Mouse (Mus musculus) lung, postnatal 0 days (tissue): ENCODE data around the gene Klc3. TPM values are rescaled to one million over a fixed set of nuclear protein-coding genes. Genes with fewer than 3 reads are reported as not detected.

ENCODE experiments used
- ATAC-seq: fragments of 200-750 bp; cut with Nextera tagmentation; 2 replicates; pipeline ENCODE4 v1.8.0; 2017; ENCODE audit warnings: moderate library complexity
- DNase-seq: peaks from one replicate; pipeline ENCODE4 v3.0.0-alpha.2; 2016; ENCODE audit warnings: low spot score
- H3K27ac ChIP-seq: fragments of 300-500 bp; sonication (generic); 2 replicates; pipeline ENCODE4 v1.5.1; 2014; ENCODE audit warnings: antibody characterized with exemption, mild to moderate bottlenecking, low read length, mixed read lengths
- H3K27me3 ChIP-seq: fragments of 300-500 bp; sonication (generic); replicated peaks from 2 replicates; pipeline ENCODE4 v1.6.1; 2014; ENCODE audit warnings: low read length, mixed read lengths; ENCODE audit not compliant: insufficient read depth
- H3K36me3 ChIP-seq: fragments of 300-500 bp; sonication (generic); 2 replicates; pipeline ENCODE4 v1.6.1; 2014; ENCODE audit warnings: low read length, mixed read lengths; ENCODE audit not compliant: insufficient read depth
- H3K4me1 ChIP-seq: fragments of 300-500 bp; sonication (generic); 2 replicates; pipeline ENCODE4 v1.6.1; 2014; ENCODE audit warnings: antibody characterized with exemption, low read depth, low read length, mixed read lengths; ENCODE audit not compliant: insufficient read depth
- H3K4me2 ChIP-seq: fragments of 300-500 bp; sonication (generic); replicated peaks from 2 replicates; pipeline ENCODE4 v1.6.1; 2014; ENCODE audit warnings: low read depth, mild to moderate bottlenecking, low read length, moderate library complexity, mixed read lengths
- H3K4me3 ChIP-seq: fragments of 300-500 bp; sonication (generic); 2 replicates; pipeline ENCODE4 v1.5.1; 2014; ENCODE audit warnings: low read depth, low read length
- H3K9ac ChIP-seq: fragments of 300-500 bp; sonication (generic); replicated peaks from 2 replicates; pipeline ENCODE4 v1.6.1; 2014; ENCODE audit warnings: low read depth, mild to moderate bottlenecking
- H3K9me3 ChIP-seq: fragments of 300-500 bp; sonication (generic); 2 replicates; pipeline ENCODE4 v1.6.1; 2016; ENCODE audit warnings: low read length, mixed read lengths
- CTCF ChIP-seq: IDR thresholded peaks from 2 replicates; pipeline ENCODE4 v1.5.1; 2016; ENCODE audit warnings: antibody characterized with exemption, mild to moderate bottlenecking
- EP300 ChIP-seq: IDR thresholded peaks from 2 replicates; pipeline ENCODE4 v1.6.1; 2016; ENCODE audit warnings: antibody characterized with exemption, mild to moderate bottlenecking, control low read depth
- WGBS: fragments of 180-500 bp; shearing (Covaris S2); extraction: QIAGEN DNeasy Blood & Tissue Kit; methylation state at CpG from one replicate; pipeline ENCODE4 v1.1.7; 2014; 5-methylcytosine and 5-hydroxymethylcytosine counted together
- polyA plus RNA-seq: library from polyadenylated mRNA; unstranded; fragments of >200 nt; fragmentation: Nextera tagmentation; extraction: Ambion mirVana; gene quantifications from 2 replicates; pipeline ENCODE4 v1.2.1, GENCODE M21; 2015

Klc3 gene
- polyA plus RNA-seq, 1 experiment from 2014 or later = 28.1 TPM

GRCm38 (mm10) chr7:19369823-19370425 is 34.0 kb downstream of the Klc3 start:
- Histone ChIP-seq H3K27ac (no peak overlapping the region), H3K4me2 (peak overlapping the region; percentile 61), H3K9ac (no peak overlapping the region; the same call in 1 of the 2 replicates), H3K4me3 (peak overlapping the region; percentile 24), H3K4me1 (peaks cover 4% of the 10 kb centered on the region; the same call in 1 of the 2 replicates), H3K36me3 (no peaks in the 10 kb centered on the region), H3K9me3 (no peaks in the 10 kb centered on the region), H3K27me3 (no peaks in the 10 kb centered on the region)
- 12% methylated on average over 44 of the region's 46 CpGs for WGBS
- ATAC-seq (peak; percentile 64), DNase-seq (peak; percentile 46)
- TF ChIP-seq EP300 (no peak), CTCF (peak; percentile 86)

DNA sequence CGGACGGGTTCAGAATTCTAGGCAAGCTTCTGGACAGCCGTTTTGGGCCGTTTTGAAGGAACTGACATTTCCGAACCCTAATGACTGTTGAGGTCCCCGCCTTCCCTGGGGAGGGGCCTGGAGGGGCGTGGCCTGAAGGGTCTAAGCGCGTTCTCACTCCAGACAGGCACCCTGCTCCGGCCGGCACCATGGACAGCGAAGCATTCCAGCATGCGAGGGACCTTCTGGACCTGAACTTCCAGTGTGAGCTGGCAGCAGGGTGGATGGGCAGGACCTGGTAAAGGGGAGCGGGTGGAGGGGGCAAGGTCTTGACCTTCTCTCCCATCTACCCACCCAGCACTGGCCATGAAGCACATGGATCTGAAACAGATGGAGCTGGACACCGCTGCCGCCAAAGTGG is 35.5 kb downstream of the Klc3 start:
- Histone ChIP-seq H3K9ac (no peak overlapping the region), H3K27me3 (no peaks in the 10 kb centered on the region), H3K4me3 (no peak overlapping the region), H3K9me3 (no peaks in the 10 kb centered on the region), H3K4me1 (peaks cover 4% of the 10 kb centered on the region; the same call in 1 of the 2 replicates), H3K4me2 (no peak overlapping the region), H3K27ac (no peak overlapping the region), H3K36me3 (no peaks in the 10 kb centered on the region)
- TF ChIP-seq EP300 = no peak
- no peak for TF ChIP-seq CTCF
- peak; percentile 50 for DNase-seq
- ATAC-seq = peak; percentile 48; the same call in 1 of the 2 replicates
- WGBS = 18% methylated on average over 16 of the region's 16 CpGs

DNA sequence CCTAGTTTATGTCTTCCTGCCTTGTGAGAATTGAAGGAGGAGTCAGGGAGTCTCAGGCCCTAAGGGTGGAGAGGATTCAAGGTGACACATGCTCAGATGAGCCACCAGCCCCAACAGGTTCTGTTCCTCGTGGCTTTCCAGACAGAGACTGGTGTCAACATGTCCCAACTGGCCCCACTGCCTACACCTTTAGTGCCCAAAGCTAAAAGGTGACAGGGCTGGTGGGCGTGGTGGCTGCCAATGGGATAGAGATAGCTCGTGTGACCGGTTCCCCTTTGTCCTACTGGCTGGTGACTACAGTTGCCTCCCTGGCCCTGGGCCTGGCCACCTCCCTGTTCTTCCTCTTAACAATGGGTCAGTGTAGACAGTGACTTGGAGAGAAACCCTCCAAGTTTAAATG is 38.5 kb downstream of the Klc3 start:
- Histone ChIP-seq H3K4me3 (no peak overlapping the region), H3K27me3 (no peaks in the 10 kb centered on the region), H3K9me3 (no peaks in the 10 kb centered on the region), H3K4me1 (peaks cover 4% of the 10 kb centered on the region; the same call in 1 of the 2 replicates), H3K36me3 (no peaks in the 10 kb centered on the region), H3K9ac (no peak overlapping the region), H3K4me2 (no peak overlapping the region), H3K27ac (no peak overlapping the region)
- TF ChIP-seq CTCF (no peak), EP300 (no peak)
- DNase-seq (no peak), ATAC-seq (no peak)
- 65% methylated on average over 4 of the region's 4 CpGs for WGBS

DNA sequence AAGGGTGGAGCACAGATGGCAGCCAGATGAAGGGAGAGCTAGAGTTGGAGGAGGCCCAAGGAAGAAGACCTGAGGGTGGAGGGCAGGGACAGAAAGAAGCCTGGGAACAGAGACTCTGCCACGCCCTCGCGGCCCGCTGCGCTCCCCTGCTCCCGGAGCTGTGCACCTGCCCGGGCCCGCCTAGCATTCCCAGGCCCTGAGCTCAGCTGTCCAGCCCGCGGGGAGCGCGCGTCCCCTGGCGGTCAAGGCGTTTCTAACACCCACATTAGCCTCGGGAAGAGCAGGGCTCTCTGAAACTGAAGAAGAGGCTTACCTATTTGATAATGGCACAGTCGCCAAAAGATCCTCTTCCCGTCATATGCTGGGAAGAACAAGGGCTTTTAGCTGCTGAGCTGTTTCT is 40.0 kb downstream of the Klc3 start:
- TF ChIP-seq EP300 = no peak
- peak; percentile 93 for TF ChIP-seq CTCF
- DNase-seq (peak; percentile 88), ATAC-seq (peak; percentile 20)
- Histone ChIP-seq H3K4me3 (no peak overlapping the region), H3K4me2 (no peak overlapping the region), H3K9ac (no peak overlapping the region), H3K9me3 (no peaks in the 10 kb centered on the region), H3K36me3 (no peaks in the 10 kb centered on the region), H3K4me1 (no peaks in the 10 kb centered on the region; the same call in 1 of the 2 replicates), H3K27ac (no peak overlapping the region), H3K27me3 (no peaks in the 10 kb centered on the region)
- 2% methylated on average over 18 of the region's 18 CpGs for WGBS

DNA sequence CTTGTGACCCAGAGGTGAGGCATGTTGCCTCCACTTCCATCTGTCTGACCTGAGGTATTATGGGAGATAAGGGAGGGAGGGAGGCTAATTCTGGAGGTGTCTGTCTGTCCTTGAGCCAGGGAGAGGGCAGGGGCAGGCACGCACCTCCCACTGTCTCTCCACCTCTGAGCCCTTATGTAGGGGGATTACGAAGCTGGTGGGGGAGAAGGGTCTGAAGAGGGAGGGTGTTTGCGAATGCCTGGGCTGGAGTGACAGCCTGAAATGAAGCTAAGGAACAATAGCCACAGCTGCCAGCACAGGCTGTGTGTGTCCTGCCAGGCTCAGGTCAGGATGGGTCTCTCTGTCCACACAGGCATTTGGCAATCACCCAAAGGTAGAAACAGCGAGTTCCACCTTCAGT is 41.6 kb downstream of the Klc3 start:
- TF ChIP-seq CTCF (no peak), EP300 (no peak)
- Histone ChIP-seq H3K27ac (no peak overlapping the region), H3K4me2 (no peak overlapping the region; the same call in 1 of the 2 replicates), H3K27me3 (no peaks in the 10 kb centered on the region), H3K4me1 (no peaks in the 10 kb centered on the region; the same call in 1 of the 2 replicates), H3K9me3 (no peaks in the 10 kb centered on the region), H3K4me3 (no peak overlapping the region), H3K9ac (no peak overlapping the region), H3K36me3 (no peaks in the 10 kb centered on the region)
- 47% methylated on average over 4 of the region's 4 CpGs for WGBS
- no peak for ATAC-seq
- DNase-seq = no peak

DNA sequence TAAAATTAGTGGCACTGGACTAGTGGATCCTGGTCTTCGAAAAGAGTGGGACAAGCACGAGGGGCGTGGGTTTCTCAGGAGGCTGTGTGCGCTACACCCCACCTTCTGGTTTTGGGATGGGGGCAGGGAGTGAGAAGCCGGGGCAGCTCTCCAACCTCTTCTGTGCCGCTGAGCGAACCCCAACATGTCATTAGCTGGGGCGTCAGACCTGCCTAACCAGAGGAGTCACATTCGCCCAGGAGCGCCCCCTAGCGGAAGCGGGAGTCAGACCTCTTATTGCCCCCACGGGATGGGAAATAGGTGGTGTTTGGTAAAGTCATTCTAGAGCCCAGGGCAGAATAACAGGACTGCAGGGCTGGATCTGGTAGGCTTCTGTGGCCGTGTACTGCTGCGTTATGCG is 42.2 kb downstream of the Klc3 start:
- H3K9ac ChIP-seq = 0 out of 2 replicates have a peak overlapping the region, but pooled peaks have one; percentile 20
- no peaks in the 10 kb centered on the region for H3K27me3 ChIP-seq
- H3K4me3 ChIP-seq = peak overlapping the region; percentile 58
- peak overlapping the region; percentile 43; the same call in 1 of the 2 replicates for H3K27ac ChIP-seq
- WGBS = 14% methylated on average over 16 of the region's 16 CpGs
- no peaks in the 10 kb centered on the region for H3K36me3 ChIP-seq
- no peaks in the 10 kb centered on the region; the same call in 1 of the 2 replicates for H3K4me1 ChIP-seq
- peak; percentile 79 for DNase-seq
- peak; percentile 8; the same call in 1 of the 2 replicates for ATAC-seq
- peak overlapping the region; percentile 91 for H3K4me2 ChIP-seq
- TF ChIP-seq EP300 (peak; percentile 8; the same call in 1 of the 2 replicates), CTCF (peak; percentile 85)
- H3K9me3 ChIP-seq = no peaks in the 10 kb centered on the region
